Mouse (Mus musculus) left cerebral cortex, adult 8-10 months (tissue): Measurements from ENCODE around the gene Lrp1. TPM values are rescaled to one million over a fixed set of nuclear protein-coding genes. Genes with fewer than 3 reads are reported as not detected.
"Not testable (repeated sequence)": the region's sequence is repeated elsewhere in the genome, so short reads cannot be mapped to it uniquely, and the experiment has no call there.

Experiments
- DNase-seq, 2 experiments: peaks; one replicate each; pipeline ENCODE4 v3.0.0; 2022; ENCODE audit warnings: low spot score in 2 of 2
- total RNA-seq, 4 experiments: library from RNA; stranded (reverse); gene quantifications; 2 replicates each; pipeline ENCODE4 v1.2.4; 2022

The Lrp1 gene
- 100 to 1,000 TPM; 295 to 337 (median 306) TPM for total RNA-seq

DNA sequence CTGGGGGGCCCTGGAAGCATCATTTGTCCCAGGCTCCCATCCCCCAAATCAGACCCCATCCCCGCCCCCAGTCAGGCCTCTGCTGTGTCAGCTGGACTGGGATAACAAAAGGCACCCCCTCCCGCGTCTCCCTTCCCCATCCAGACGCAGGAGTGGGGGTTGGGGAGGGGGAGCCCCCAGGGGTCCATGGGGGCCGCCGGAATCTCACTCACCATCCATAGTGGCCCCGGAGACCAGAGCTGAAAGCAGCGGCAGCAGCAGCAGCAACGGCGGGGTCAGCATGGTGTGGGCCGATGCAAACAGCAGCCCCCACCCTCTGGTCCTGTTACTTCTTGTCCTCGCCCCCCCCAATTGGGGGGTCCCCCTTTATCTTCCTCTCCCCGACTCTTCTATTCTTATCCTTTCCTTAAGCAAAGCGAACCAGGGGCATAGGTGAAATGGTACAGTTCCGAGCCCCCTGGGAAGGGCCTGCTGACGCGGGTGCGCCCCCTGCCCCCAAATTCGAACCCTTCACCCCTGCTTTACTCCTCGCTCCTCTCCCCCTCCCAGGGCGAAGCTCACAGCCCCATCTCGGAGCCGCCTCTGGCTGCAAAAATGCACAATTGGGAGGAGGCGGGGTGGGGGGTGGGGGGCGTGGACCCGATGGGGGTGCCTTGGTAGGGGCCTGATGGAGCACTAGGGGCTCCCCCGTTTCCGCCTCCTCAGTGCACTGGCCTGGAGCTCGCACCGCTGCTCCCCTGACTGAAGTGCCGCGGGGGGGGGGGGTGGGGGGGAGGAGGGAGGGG, at the start of gene Lrp1:
TSS of gene Lrp1 (minus strand) at position 743 of the 785 bp plus-strand sequence.
- DNase-seq = peak; percentile 46 to 67

DNA sequence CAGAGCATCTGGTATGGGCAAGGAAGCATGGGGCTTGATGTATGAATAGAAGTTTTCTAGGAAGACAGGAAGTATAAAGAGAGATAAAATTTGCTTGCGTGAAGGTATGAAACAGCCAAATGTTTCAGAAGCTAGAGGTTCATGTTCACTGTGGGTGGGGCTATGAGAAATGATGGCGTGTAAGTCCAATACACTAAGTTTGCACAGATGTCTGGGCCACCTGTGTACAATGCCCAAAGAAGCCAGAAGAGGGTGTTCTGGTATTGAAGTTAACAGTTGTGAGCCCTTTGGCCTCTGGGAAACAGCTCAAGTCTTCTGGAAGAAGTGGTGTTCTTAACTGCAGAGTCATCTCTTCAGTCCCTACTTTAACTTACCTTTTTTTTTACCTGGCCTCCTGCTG, 49.2 kb upstream of the Lrp1 start:
- no peak for DNase-seq

DNA sequence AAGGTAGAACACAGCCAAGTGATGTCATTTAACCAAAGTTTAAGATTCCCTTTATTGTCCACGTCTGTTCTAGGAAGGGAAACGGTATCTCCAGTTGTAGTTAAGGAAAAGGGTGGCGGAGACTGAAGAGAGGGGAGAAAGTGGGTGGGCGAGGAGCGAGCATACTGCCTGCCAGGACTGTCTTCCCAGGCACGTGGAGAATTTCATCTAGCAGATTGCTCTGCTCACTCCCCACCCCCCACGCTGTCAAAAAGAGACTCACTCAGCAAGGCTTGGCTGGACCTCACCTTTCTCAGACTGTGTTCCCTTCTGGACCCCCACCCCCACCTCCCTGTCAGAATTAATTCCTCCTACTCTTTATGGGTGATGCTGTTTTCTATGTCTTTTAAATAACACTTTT, 48.2 kb upstream of the Lrp1 start:
- peak in 1 of 2 experiments; percentile 75 for DNase-seq

DNA sequence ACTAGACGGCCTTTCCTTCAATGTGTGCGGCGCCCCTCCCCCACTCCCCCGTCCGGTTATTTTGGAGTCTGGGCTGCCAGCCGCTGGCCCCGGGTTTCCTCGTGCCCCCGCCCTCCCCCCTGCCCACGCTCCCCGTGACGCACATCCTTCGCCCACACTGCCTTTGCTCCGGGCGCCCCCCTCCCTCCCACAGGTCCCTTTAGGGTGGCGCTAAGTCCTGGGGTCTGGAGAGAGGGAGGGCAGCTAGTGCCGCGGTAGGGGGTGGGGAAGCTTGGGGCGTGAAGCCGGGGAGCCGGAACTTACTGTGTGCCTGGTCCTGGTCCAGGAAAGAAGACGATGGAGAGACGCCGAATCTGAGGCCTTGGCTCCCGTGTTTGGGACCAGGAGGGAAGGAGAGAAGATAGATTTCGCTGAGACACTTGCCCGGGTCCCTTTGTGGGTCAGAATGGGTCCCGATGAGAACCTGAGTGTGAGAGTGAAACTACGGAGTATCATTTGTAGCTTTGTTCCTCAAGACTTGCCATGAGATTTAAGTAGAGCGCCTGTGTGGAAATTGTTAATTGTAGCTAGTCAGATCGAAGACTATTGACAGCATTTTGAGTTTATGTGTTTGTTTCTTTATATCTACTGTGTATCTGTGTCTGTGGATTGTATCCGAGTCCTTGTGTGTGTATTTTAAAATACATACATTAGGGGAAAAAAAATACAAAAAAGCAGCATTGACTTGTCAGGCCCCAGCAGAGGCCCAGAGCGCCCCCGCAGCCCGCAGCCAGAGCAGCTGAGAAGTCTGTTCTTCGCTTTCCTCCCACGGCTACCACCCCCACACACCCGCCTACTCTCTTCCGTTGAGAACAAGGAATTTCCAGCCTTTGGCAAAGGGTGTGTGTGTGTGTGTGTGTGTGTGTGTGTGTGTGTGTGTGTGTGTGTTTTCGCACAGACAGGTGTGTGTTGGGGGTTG, 47.4 kb upstream of the Lrp1 start, which contains the start of gene Nab2:
TSS of gene Nab2 (minus strand) at position 476 of the 958 bp plus-strand sequence.
- peak; percentile 75 to 85 for DNase-seq

DNA sequence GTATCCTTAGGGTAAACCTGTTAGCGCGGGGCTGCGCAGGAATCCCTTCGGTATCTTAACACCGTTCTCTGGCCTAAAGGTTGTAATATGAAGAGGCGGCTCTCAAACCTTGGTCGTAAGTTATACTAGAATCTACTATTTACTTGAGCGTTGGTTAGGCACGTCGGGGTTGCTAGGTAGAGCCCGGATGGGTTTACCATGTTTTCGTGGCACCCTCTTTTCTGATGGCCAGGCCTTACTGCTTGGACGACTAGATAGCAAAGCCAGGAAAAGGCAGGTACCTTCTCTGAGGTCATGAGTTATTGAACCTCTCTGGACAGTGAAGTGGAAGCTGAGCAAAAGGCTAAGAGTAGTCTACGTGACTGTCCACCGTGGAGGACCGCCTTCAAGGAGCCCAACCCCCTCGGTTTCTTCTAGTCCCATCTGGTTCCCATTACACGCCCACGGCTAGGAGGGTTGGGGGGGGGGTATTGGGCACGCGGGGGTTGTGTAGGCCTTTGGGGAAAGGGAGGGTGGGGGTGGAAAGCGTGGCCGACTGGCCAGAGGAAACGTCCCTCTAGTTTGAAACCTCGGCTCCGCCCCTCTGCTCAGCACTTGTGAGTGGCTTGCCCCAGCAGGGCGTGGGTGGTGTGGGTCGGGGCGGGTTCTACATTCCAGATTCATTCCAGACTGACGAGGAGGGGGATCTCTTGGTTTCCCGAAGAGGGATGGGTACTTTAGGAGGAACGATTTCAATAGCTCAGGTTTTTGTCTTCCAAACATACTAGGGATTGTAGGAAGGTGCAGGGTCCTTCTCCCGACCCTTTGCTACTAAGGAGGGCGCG, 46.5 kb upstream of the Lrp1 start:
- peak in 1 of 2 experiments; percentile 76 for DNase-seq

DNA sequence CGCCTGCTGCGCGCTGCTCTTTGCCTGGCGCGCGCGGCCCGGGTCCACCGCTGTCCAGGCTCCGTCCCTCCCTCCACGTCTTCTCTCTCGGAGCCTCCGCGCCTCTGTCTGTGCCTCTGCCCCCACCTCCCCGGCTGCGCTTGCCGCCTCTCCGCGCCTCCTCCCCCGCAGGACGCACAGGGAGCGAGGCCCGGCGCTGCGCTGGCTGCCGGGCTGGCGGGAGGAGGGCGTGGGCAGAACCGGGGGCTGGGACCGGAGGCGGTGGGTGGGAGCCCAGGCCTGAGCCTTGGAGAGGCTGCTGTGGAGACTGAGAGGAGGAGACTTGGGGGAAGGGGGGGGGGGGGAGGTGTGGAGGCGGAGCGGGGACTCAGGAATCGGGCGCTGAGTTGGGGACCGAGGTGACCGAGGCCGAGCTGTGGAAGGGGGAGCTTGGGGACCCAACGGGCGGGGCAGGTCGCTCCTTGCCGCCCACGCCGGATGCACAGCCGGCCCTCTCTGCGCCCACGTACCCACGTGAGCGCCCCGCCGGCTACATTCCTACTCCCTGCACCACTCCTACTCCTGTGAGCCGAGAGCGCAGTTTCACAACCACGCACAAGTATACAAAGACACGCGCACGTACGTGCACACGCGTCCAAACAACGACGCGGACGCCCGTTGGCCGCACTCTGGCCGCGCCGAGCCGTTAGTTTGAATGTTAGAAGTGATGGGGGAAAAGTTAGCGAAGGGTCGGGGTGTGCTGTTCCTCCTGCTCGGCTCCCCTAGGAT, 45.7 kb upstream of the Lrp1 start, which contains the start of gene Nemp1:
TSS of gene Nemp1 (plus strand) at position 401 of the 768 bp plus-strand sequence.
- DNase-seq = peak; percentile 60 to 83

DNA sequence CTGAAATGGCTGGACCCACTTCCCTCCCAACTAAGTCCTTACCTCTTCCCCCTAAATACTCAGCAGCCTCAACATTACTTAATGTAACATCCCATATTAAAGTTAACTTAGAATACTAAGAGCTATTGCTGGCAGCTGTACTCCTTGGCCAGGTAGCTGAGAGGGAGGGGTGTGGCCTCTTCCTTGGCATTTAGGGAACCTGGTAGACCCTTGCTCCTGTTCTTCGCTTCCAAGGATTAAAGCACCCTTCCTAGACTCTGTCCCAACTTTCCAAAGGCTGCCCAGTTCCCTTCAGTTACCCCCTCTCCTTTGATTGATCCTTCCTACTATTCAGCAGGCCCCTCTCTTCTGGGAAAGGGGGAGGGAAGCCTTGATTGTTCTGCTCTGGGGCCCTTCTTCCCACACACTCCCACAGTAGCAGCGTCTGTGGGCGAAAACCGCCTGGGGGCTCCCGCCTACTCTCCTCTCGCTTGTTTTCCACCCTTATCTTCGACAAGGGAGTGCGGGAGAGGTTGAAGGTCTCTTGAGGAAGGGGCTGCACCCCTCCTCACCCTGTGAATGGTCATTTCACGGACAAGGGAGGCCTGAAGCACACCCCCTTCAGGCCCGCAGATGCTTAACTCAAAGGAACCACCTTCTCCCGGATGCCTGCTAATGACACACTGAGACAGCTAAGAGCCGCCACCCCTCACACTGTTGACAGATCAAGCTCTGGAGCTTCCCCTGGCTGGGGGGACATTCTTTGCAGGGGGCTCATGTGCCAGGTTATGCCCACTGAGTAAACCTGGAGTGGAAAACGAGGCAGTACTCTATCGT, 44.6 kb upstream of the Lrp1 start:
- DNase-seq = no peak

DNA sequence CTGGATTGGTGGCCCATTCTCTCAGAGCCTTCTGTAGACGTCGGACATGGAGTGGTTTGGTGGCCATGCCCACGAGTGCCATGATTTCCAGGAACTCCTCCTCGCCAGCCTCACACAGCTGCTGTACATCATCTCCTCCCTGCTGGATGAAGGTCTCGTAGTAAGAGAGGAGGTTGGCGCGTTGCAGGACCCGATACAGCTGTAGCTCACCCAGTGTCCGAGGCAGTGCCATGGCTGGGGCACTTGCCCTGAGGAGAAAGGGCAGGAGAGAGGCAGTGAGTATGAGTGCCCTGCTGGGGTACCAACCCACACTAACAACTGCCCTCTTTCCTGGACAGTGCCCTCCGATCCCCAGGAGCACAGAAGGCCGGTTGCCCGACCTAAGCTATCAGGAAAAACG, 43.9 kb upstream of the Lrp1 start:
- DNase-seq = no peak

DNA sequence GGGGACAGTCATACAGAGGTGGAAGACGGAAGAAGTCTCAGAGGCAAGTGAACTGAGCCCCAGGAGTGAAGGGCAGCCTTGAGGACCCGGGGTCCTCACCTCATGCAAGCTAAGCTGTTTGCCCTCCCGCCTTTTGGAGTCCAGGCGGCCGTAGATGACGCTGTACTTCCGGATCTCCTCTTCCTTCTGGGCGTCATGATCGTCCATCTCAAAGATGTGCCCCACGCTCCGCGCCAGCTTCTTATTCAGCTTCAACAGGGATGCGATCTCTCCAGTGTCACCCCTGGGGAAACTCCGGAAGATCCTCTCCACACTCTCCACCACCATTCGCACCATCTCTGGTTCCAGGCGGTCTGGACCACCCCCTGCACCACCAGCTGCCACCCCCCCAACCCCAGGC, 43.2 kb upstream of the Lrp1 start:
- DNase-seq = no peak

DNA sequence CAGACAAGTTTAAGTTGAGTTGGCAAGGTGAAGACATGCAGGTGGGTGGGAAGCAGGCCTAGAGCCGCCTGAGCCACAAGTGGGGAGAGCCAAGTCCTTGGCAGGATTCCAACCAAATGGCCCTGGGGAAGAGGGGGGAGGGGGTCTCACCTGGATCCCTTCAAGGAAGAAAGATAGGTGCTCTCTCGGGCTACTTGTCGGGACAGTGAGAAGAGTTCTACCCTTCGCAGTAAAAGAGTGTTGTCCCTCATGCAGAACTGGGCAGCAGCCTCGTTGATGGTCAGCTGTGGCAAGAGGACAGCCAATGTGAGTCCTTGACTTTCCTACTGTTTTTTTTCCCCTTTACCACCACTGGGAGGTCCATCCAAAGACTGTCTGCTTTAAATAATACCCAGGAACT, 42.6 kb upstream of the Lrp1 start:
- DNase-seq = no peak

DNA sequence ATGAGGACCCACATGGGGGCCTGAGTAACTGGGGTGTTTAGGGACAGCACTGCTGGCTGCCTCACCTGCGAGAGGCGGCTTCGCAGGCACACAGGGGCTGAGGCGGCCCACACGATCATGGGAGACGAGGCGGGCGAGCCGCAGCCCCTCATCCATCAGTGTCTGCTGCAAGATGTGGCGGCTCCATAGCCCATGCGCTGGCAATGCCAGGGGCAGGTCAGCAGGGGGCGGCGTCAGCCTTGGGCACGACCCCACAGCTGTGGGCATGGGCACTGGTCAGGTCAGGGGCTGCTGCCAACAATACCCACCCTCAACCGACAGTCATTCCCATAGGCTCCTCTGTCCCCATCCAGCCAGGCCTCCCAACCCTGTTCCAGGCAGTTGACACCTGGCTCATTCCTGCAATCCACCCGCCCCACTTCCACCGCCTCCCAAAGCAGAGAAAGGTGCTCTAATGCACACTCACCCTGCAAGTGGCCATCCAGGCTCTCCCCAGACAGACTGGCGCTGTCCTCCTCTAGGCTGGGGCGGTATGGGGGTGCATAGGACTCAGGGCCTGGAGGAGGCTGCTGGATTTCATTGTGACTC, 41.8 kb upstream of the Lrp1 start:
- DNase-seq = peak in 1 of 2 experiments; percentile 50

DNA sequence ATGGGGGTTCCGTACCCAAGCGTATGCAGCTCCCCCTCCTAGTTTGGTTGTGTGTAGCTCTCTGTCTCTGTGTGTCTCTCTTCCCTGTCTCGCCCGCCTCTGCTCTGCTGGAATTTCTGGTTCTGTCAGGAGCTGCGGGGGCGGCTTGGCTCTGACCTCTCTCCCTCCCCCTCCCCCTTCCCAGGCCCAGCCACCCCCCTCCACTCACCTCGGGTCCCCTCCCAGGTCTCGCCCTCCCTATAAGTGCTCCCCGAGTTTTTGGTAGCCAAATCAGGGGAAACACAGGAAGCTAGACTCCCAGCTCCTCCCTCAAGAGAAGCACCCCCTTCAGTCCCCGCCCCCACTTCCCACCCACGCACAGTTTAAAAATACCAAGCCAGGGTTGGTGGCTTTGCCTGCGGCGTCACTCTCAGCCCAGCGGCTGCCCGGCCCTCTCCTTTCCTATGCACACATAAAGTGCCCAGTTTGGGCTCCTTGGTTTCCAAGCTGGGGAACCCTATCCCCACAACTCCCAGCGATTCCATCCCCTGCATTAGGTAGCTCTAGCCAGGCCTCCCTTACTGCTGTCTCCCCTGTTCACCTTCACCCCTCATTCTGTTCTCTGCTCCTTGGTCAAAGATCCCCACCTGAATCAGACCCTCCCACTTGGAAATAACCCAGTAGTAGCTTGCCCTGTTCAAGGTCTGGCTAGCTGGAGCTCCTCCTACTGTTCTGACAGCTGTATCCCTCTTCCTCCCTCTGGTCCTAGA, 41.1 kb upstream of the Lrp1 start:
- peak in 1 of 2 experiments; percentile 65 for DNase-seq

DNA sequence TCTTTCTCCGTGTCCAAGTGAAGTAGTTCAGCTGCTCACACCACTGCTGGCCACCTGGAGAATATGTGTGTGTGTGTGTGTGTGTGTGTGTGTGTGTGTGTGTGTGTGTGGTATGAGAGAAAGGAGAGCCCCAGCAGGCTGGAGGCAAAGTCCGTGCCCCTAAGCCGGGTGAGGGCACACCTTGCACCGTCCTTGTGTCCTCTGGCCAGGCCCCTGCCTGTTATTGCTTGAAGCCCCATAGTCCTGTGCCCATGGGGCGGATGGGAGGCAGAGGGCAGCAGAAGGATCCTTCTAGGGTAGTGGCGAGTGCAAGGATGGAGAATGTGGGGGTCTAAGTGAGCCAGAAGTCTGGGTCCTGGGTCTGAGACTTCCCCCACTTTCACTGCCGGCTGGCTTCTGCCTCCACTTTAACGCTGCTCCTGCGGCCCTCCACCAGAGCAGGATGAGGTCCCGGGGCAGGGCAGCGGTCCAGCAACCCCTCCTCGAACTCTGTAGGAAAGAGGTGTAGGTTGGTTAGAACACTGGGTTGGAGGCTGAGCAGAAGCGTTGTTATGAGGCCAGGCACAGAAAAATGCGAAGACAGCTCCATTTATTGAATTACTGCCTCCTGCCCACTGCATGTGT, 40.5 kb upstream of the Lrp1 start:
- DNase-seq = no peak

DNA sequence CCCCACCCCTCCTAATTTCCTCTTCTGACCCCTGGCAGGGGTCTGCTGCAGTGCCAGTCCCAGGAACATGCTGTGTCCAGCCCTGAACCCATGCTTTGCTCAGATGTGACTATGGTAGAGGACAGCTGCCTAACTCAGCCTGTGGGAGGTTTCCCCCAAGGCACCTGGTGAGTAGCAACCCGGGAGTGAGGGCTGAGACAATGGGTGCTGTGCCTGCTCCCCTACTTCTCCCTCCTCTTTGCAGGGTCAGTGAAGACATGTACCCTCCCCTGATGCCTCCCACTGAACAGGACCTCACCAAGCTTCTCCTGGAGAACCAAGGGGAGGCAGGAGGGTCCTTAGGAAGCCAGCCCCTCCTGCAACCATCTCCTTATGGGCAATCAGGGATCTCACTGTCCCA, 38.6 kb upstream of the Lrp1 start:
- no peak for DNase-seq

DNA sequence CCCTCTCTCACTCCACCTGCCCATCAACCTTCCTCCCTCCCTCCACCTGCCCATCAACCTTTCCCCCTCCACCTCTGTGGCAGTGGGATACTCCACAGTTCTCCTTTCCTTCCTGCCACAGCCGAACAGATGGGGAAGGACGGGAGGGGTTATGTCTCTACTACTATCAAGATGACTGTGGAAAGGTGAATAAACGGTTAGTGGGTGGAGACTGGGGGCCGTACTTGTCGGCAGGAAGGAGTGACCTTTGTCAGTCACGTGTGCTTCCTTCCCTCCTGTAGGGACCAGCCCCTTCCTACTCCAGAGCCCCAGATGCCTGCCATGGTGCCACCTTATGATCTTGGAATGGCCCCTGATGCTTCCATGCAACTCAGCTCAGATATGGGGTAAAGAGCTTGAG, 37.1 kb upstream of the Lrp1 start:
- DNase-seq = no peak

DNA sequence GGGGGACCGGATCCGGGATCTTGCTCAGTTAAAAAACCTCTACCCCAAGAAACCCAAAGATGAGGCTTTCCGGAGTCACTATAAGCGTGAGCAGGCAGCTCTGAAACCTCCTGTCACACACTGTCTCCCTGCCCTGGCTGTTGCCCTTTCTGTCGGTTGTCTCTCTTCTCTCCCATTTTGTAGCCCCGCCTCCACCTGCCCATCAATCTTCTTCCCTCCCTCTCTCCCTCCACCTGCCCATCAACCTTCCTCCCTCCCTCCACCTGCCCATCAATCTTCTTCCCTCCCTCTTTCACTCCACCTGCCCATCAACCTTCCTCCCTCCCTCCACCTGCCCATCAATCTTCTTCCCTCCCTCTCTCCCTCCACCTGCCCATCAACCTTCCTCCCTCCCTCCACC, 36.7 kb upstream of the Lrp1 start:
- DNase-seq = not testable (repeated sequence)

DNA sequence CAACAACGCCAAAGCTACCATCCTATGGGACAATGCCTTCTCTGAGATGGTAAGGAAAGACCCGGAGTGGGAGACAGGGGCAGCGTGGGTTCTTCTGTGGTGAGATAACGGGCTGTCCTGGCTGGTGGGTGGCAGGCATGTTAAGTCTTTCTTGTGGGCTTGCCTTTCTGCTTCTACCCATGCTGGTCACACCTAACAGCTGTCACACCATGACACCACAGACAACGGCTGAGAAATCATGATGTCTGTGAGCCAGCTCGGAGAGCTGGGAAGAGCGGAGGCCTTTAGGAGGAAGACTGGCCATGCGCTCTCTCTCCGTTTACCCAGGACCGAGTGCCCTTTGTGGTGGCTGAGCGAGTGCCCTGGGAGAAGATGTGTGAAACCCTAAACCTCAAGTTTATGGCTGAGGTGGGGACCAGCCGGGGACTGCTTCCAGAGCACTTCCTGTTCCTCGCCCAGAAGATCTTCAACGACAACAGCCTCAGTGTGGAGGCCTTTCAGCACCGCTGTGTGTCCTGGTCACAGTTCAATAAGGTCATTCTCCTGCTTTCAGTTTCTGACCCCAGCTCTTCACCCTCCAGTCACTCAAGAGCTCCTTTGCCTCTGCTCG, 34.1 kb upstream of the Lrp1 start:
- no peak for DNase-seq
